Mouse (Mus musculus) megakaryocyte, embryonic 14.5 days (primary cell): ENCODE measurements around the gene Prim2.

Experiments used
- FLI1 ChIP-seq: IDR thresholded peaks from 2 replicates; pipeline ENCODE4 v1.6.1; 2012; ENCODE audit warnings: low read length, inconsistent platforms, mixed read lengths
- GATA1 ChIP-seq: IDR thresholded peaks from 3 replicates; pipeline ENCODE4 v1.6.1; 2012; ENCODE audit warnings: mixed read lengths, low read length, inconsistent platforms, borderline replicate concordance

GRCm38 (mm10) chr1:33657574-33658149 lies 11.9 kb downstream of the Prim2 start:
- TF ChIP-seq GATA1 (no peak), FLI1 (no peak)
